ENCODE assay signal across 7 mouse cellular contexts in genomic region chr11:75290566-75291271, GRCm38 (mm10). TPM values are rescaled to one million over a fixed set of nuclear protein-coding genes. Genes with fewer than 3 reads are reported as not detected.
A peak's percentile ranks its signal among the peaks of the same experiment; 100 is the strongest.
DNase-seq lines count a peak whose midpoint lies in the region; ATAC-seq lines count a peak whose summit lies in the region.

No protein-coding gene starts in this region.

- no peak overlapping the region for H3K27ac ChIP-seq in intestine, embryonic 14.5 days (ENCODE audit: low read depth)
- peak overlapping the region; percentile 73; the same call in 1 of the 2 replicates for H3K27ac ChIP-seq in midbrain, embryonic 14.5 days (replicated peaks; ENCODE audit: low read depth, low read length)

- ATAC-seq in intestine, embryonic 14.5 days (replicated peaks; ENCODE audit: low FRiP score, low TSS enrichment, low read depth) = peak; percentile 38; the same call in 1 of the 2 replicates
- peak; percentile 67 for ATAC-seq in midbrain, embryonic 14.5 days (ENCODE audit: low FRiP score, low TSS enrichment)

- intact Hi-C loops in gastrocnemius, postnatal 36 days (cut with DNase I) = loop anchor here (1.0 to 5.0 kb wide), 3 partner anchors 58 to 343 kb away; partner anchors contain the start of gene Rtn4rl1
- intact Hi-C loops in left cerebral cortex, postnatal 14 days (cut with DNase I) = loop anchor here (2.0 to 10.0 kb wide), 4 partner anchors 98 to 346 kb away; partner anchors contain the start of genes Ovca2 and Rtn4rl1

- H3K36me3 ChIP-seq in intestine, embryonic 14.5 days (ENCODE audit: control insufficient read depth, insufficient read depth, low read length) = no peaks in the 10 kb centered on the region
- H3K36me3 ChIP-seq in midbrain, embryonic 14.5 days (ENCODE audit: control insufficient read depth, insufficient read depth, low read length) = no peaks in the 10 kb centered on the region

- H3K4me1 ChIP-seq in intestine, embryonic 14.5 days (replicated peaks; ENCODE audit: control insufficient read depth, insufficient read depth, low read length) = peaks cover 14% of the 10 kb centered on the region
- peaks cover 50% of the 10 kb centered on the region for H3K4me1 ChIP-seq in midbrain, embryonic 14.5 days (ENCODE audit: control insufficient read depth, insufficient read depth, low read length)

- 0 out of 2 replicates have a peak, but pooled peaks cover 12% of the 10 kb centered on the region for H3K27me3 ChIP-seq in intestine, embryonic 14.5 days (replicated peaks; ENCODE audit: control insufficient read depth, insufficient read depth, low read length)
- H3K27me3 ChIP-seq in midbrain, embryonic 14.5 days (ENCODE audit: control insufficient read depth, insufficient read depth, low read length) = no peaks in the 10 kb centered on the region

- H3K4me3 ChIP-seq in intestine, embryonic 14.5 days (ENCODE audit: low read depth, low read length) = no peak overlapping the region
- H3K4me3 ChIP-seq in midbrain, embryonic 14.5 days (replicated peaks; ENCODE audit: low read depth, low read length) = no peak overlapping the region

- peak; percentile 90 to 93 for DNase-seq in adrenal gland, adult 18-20 months (ENCODE audit: low spot score in 2 of 2)
- DNase-seq in embryo, embryonic 11 days = peak; percentile 91
- DNase-seq in gastrocnemius, postnatal 36 days = peak; percentile 62 to 80
- peak; percentile 98 for DNase-seq in intestine, embryonic 14.5 days (ENCODE audit: low spot score)
- peak; percentile 96 to 97 for DNase-seq in left cerebral cortex, postnatal 14 days (ENCODE audit: low spot score in 2 of 2)
- DNase-seq in midbrain, embryonic 14.5 days = peak; percentile 95
- peak; percentile 51 to 82 for DNase-seq in spleen, adult 18-20 months

- no peaks in the 10 kb centered on the region for H3K9me3 ChIP-seq in intestine, embryonic 14.5 days (ENCODE audit: control insufficient read depth, low read length)
- H3K9me3 ChIP-seq in midbrain, embryonic 14.5 days (ENCODE audit: control insufficient read depth, low read length) = no peaks in the 10 kb centered on the region

- no peak overlapping the region for H3K4me2 ChIP-seq in intestine, embryonic 14.5 days (ENCODE audit: low read length)
- peak overlapping the region; percentile 36 for H3K4me2 ChIP-seq in midbrain, embryonic 14.5 days (ENCODE audit: low read length)

- WGBS in intestine, embryonic 14.5 days = 20% methylated on average over 6 of the region's 6 CpGs
- WGBS in midbrain, embryonic 14.5 days = 11% methylated on average over 6 of the region's 6 CpGs

- no peak overlapping the region for H3K9ac ChIP-seq in intestine, embryonic 14.5 days (ENCODE audit: low read length)
- H3K9ac ChIP-seq in midbrain, embryonic 14.5 days (replicated peaks; ENCODE audit: low read length) = no peak overlapping the region

RNA-seq across cellular contexts. Expression of gene Rpa1, which starts 57.4 kb away (rescaled TPM):
- 10 to 100 TPM; 39.7 to 42.2 TPM for total RNA-seq in adrenal gland, adult 18-20 months (2021)
- 10 to 100 TPM; 53.7 to 58.5 TPM for total RNA-seq in gastrocnemius, postnatal 36 days (2021)
- 103 and 116 TPM in 2 replicates for polyA plus RNA-seq in intestine, embryonic 14.5 days (2014; fragmentation: Nextera tagmentation; extraction: Ambion mirVana)
- 10 to 100 TPM; 43.8 to 47.9 TPM for total RNA-seq in left cerebral cortex, postnatal 14 days (2021)
- 48.3 and 50.0 TPM in 2 replicates for polyA plus RNA-seq in midbrain, embryonic 14.5 days (2014; fragmentation: Nextera tagmentation; extraction: Ambion mirVana)

RNA-seq across cellular contexts. Expression of gene Smyd4, which starts 57.5 kb away (rescaled TPM):
- total RNA-seq in adrenal gland, adult 18-20 months (2021) = 1 to 10 TPM; 6.6 to 7.9 TPM
- 1 to 10 TPM; 2.0 to 3.1 TPM for total RNA-seq in gastrocnemius, postnatal 36 days (2021)
- polyA plus RNA-seq in intestine, embryonic 14.5 days (2014; fragmentation: Nextera tagmentation; extraction: Ambion mirVana) = 11.6 and 12.5 TPM in 2 replicates
- 10 to 100 TPM; 10.6 to 11.6 TPM for total RNA-seq in left cerebral cortex, postnatal 14 days (2021)
- 9.5 and 12.0 TPM in 2 replicates for polyA plus RNA-seq in midbrain, embryonic 14.5 days (2014; fragmentation: Nextera tagmentation; extraction: Ambion mirVana)
